Mouse (Mus musculus): ENCODE data around the gene Celf5. TPM values are rescaled to one million over a fixed set of nuclear protein-coding genes. Genes with fewer than 3 reads are reported as not detected.

Celf5 gene
- polyA plus RNA-seq, 1 experiment from 2014 or later = 37.1 TPM

DNA sequence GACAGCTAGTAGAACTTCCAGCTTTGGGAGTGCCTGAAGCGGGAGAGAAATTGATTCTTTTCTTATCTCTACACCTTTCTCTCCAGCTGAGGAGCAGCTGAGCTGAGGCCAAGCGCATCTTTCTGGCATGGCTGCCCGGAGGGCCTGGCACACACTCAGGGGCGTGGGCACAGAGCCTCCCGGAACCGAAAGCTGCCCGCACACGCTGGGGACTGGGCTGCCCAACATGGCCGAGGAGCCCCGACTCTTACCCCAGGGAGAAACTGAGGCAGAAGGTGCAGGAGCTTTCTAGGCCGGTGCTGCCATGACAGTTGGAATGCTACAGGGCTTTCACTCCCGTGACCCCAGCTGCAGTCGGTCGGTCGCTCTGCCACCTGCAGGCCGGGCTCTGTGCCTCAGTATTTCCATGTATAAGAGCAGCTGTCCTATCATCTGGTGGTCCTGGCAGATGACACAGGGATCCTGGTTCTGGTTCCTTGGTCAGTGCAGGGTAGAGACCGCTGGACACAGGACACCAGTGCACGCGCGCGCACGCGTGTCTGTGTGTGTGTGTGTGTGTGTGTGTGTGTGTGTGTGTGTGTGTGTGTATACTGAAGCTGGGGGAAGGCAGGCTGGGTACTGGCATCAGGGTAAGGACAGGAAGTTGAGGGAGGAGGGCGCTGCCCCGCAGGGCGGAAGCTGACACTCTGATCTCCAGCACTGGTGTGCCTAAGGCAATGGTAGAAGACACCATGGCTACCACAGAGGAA is 48.8 kb downstream of the Celf5 start:
- no peak for ATAC-seq (ENCODE audit: low FRiP score)
- Histone ChIP-seq H3K4me1 (peaks cover 23% of the 10 kb centered on the region), H3K27me3 (peaks cover 30% of the 10 kb centered on the region), H3K4me2 (peak overlapping the region; percentile 47), H3K27ac (no peak overlapping the region), H3K9me3 (no peaks in the 10 kb centered on the region), H3K36me3 (replicated peaks) (no peaks in the 10 kb centered on the region), H3K4me3 (replicated peaks) (no peak overlapping the region), H3K9ac (no peak overlapping the region)
- 80% methylated on average over 26 of the region's 26 CpGs for WGBS

DNA sequence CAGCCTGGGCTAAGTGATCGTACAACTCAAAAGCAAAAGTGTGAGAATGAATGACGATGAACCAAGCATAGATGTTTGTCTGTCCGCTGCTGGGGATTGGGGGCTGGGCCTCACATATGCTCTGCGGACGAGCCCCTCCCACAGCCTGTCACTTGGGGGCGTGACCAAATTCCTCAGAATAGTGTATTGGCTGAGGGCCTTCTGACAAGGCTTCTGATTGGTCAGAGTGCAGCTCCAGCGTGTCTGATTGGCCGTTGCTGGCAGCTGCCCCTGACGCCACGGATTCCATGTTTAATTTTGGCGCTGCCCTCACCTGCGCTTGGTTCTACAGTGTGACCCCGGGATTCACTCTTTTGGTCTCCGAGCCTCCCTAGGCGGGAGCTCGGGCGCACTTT is 49.6 kb downstream of the Celf5 start:
- peak overlapping the region; percentile 47 for H3K4me2 ChIP-seq
- H3K4me1 ChIP-seq = peaks cover 23% of the 10 kb centered on the region
- H3K9me3 ChIP-seq = no peaks in the 10 kb centered on the region
- 5% methylated on average over 17 of the region's 17 CpGs for WGBS
- H3K4me3 ChIP-seq (replicated peaks) = peak overlapping the region; percentile 20
- peaks cover 36% of the 10 kb centered on the region for H3K27me3 ChIP-seq
- H3K27ac ChIP-seq = no peak overlapping the region
- no peaks in the 10 kb centered on the region for H3K36me3 ChIP-seq (replicated peaks)
- peak; percentile 89 for ATAC-seq (ENCODE audit: low FRiP score)
- no peak overlapping the region for H3K9ac ChIP-seq

DNA sequence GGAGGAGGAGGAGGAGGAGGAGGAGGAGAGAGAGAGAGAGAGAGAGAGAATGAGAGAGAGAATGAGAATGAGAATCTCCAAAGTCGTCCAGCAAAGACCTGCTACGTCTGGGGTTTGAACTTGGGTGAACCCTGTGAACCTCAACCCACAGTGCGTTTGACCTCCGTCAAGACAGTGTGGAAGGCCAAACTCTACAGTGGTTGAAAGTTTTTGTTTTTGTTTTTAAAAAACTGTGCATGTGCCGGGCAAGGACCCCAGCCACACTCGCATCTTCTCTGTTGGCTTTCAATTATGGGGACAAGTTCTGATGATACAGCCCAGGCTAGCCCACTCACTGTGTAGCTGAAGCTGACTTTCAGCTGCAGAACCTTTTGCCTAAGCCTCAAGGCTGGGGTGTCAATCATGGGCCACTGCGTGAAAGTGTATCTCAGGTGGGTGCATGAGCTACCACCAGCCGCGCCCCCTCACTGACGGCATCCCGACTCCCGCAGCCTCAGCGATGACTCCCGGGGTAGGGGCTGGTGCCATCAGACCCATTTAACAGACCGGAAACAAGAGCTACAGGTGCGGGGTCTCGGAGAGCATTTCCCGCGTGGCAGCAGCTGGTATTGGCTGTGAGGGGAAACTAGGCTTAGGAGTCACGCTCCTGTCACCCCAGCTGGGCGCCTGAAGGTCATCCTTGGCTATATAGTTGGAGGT is 50.2 kb downstream of the Celf5 start:
- no peak overlapping the region for H3K9ac ChIP-seq
- no peak overlapping the region for H3K27ac ChIP-seq
- WGBS = 68% methylated on average over 21 of the region's 21 CpGs
- peaks cover 23% of the 10 kb centered on the region for H3K4me1 ChIP-seq
- peaks cover 41% of the 10 kb centered on the region for H3K27me3 ChIP-seq
- H3K36me3 ChIP-seq (replicated peaks) = no peaks in the 10 kb centered on the region
- H3K4me3 ChIP-seq (replicated peaks) = no peak overlapping the region
- ATAC-seq (ENCODE audit: low FRiP score) = no peak; the same call in 1 of the 2 replicates
- H3K4me2 ChIP-seq = peak overlapping the region; percentile 47
- no peaks in the 10 kb centered on the region for H3K9me3 ChIP-seq

DNA sequence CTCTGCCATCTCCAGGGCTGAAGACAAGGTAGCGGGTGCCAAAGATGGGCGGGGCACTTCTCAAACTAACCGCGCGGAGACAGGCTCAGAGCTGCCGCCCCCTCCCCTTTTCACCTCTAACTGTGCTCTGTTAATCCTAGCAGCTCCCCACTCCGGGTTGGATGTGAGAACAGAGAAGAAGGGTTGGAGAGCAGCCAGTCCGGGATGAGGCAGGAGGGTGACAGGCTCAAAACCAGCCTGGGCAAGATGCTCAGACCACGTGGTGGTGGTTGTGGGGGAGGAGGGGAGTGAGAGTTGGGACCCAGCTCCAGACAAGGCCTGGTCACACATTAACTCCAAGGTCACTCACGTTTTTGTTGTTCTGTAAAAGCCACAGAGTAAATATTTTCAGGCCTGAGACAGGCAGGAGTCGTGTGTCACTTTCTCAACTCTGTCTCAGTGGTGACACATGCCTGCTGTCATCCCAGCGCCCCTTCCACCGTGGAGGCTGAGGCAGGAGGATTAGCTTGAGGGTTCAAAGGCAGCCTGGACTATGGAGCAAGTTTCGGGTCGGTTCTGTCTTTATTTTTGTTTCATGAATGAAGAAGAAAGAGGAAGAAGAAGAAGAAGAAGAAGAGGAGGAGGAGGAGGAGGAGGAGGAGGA is 50.9 kb downstream of the Celf5 start:
- Histone ChIP-seq H3K27me3 (peaks cover 43% of the 10 kb centered on the region), H3K4me3 (replicated peaks) (peak overlapping the region; percentile 76), H3K4me2 (peak overlapping the region; percentile 93), H3K27ac (peak overlapping the region; percentile 89; the same call in 1 of the 2 replicates), H3K9ac (peak overlapping the region; percentile 89), H3K9me3 (no peaks in the 10 kb centered on the region), H3K4me1 (peaks cover 27% of the 10 kb centered on the region), H3K36me3 (replicated peaks) (no peaks in the 10 kb centered on the region)
- no peak for ATAC-seq (ENCODE audit: low FRiP score)
- WGBS = 15% methylated on average over 15 of the region's 15 CpGs

DNA sequence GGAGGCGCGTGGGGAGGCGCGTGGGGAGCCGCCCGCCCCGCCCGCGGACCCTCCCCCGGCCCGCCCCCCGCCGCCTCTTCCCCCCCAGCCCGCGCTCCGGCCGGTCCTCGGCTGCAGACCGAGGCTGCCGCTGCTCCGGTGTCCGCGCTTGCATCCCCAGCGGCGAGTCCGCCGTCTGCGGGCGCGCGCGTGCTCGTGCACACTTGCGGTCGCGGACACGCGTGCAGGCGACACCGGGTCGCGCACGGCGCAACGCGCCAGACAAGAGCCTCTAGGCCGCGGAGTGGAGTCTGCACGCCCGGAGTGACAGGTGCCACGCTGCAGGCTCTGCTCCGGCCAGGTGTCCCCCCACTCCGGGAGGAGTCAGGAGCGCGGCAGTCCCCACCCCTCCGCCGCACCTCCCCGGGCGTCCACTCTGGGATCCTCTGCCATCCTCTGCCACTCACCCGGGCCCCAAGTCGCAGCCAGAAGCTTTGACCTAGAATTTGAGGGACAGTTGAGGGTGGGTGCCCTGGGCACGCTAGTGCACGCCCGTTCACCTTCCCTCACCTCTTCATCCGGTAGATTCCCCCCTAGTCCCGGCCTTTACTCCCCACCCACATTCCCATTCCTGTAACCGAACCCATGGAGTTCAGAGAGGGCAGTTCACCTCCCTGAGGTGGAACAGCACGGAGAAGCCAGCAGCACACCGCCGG is 51.5 kb downstream of the Celf5 start:
- ATAC-seq (ENCODE audit: low FRiP score) = peak; percentile 32
- peak overlapping the region; percentile 93 for H3K4me2 ChIP-seq
- peak overlapping the region; percentile 89 for H3K27ac ChIP-seq
- peaks cover 34% of the 10 kb centered on the region for H3K4me1 ChIP-seq
- H3K9ac ChIP-seq = peak overlapping the region; percentile 89
- no peaks in the 10 kb centered on the region for H3K9me3 ChIP-seq
- H3K27me3 ChIP-seq = peaks cover 46% of the 10 kb centered on the region
- 2% methylated on average over 59 of the region's 70 CpGs for WGBS
- no peaks in the 10 kb centered on the region for H3K36me3 ChIP-seq (replicated peaks)
- peak overlapping the region; percentile 76 for H3K4me3 ChIP-seq (replicated peaks)

DNA sequence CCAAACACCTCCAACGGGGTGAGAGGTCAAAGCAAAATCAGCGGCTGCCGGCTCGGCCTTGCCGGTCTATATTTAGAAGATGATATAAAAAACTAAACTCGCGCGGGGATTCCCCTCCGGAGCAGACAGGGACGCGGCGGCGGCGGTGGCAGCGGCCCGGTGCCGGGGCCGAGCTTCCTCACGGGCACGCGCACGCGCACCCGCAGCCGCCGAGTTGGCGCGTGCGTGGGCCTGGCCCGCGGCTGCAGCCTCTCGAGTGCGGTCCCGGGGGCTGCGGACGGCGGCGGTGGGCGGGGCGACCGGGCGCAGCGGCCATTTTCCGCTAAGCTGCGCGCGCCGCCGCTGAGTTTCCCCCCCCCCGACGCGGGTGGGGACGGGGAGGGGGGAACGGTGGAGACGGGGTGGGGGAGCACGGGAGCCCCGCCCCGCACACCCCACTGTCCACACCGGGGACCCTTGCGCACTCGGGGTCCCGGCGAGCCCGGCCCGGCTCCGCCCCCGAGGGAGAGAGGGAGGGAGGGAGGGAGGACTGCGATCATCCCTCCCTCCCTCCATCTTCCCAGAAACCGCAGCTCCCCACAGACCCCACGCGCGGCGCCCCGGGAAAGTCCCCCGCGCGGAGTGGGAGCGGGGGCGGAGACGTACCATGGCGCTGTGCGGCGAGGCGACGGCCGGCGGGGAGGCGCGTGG is 52.2 kb downstream of the Celf5 start:
- peaks cover 51% of the 10 kb centered on the region for H3K27me3 ChIP-seq
- peaks cover 41% of the 10 kb centered on the region for H3K4me1 ChIP-seq
- H3K9me3 ChIP-seq = no peaks in the 10 kb centered on the region
- ATAC-seq (ENCODE audit: low FRiP score) = peak; percentile 12
- peak overlapping the region; percentile 76 for H3K4me3 ChIP-seq (replicated peaks)
- WGBS = under 1% methylated on average over 63 of the region's 89 CpGs
- H3K36me3 ChIP-seq (replicated peaks) = no peaks in the 10 kb centered on the region
- peak overlapping the region; percentile 89 for H3K9ac ChIP-seq
- peak overlapping the region; percentile 93 for H3K4me2 ChIP-seq
- H3K27ac ChIP-seq = peak overlapping the region; percentile 89

DNA sequence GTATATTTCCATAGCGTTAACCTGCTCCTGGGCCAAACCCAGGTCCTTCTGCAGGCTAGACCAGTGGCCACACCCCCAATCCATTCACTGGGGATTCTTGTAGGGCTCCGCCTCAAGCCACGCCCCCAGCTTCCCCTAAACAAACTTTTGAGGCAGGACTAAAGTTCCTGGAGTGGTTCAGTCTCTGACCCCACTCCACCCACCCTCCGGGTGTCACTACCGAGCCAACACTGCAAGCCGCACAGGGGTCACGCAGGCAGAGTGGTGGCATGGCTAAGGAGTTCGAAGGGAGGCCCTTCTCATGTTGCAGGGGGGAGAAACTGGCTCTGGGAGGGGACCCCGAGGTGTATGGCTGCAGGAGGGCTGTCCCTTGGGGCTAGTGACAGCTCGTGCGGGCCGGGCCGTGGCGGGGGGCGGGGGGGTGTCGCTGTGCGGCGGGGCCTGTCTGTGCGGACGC is 52.9 kb downstream of the Celf5 start:
- Histone ChIP-seq H3K4me1 (peaks cover 47% of the 10 kb centered on the region), H3K9ac (peak overlapping the region; percentile 89), H3K4me3 (replicated peaks) (peak overlapping the region; percentile 76), H3K9me3 (no peaks in the 10 kb centered on the region), H3K27me3 (peaks cover 57% of the 10 kb centered on the region), H3K36me3 (replicated peaks) (no peaks in the 10 kb centered on the region), H3K4me2 (peak overlapping the region; percentile 93), H3K27ac (peak overlapping the region; percentile 89)
- peak; percentile 18 for ATAC-seq (ENCODE audit: low FRiP score)
- under 1% methylated on average over 20 of the region's 20 CpGs for WGBS

DNA sequence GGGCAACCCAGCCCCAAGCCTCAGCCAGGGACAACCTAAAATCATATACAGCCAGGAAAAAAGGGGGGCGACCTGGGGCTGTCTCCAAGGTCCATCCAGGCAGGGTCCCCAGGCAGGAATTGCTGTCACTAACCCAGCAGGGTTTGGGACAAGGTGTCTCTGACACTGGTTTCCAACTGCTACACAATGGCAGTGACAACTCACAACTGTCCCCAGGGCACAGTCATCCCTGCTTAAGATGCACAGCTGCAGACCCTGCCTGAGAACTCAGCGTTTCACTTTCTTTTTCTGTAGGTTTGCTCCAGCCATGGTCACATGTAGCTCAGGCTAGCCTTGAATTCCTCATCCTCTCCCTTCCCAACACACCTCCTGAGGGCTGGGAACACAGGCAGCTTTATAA is 53.4 kb downstream of the Celf5 start:
- peaks cover 62% of the 10 kb centered on the region for H3K27me3 ChIP-seq
- H3K4me3 ChIP-seq (replicated peaks) = peak overlapping the region; percentile 76
- H3K27ac ChIP-seq = no peak overlapping the region
- H3K4me1 ChIP-seq = peaks cover 53% of the 10 kb centered on the region
- WGBS = 13% methylated on average over 2 of the region's 2 CpGs
- peak overlapping the region; percentile 93 for H3K4me2 ChIP-seq
- H3K9me3 ChIP-seq = no peaks in the 10 kb centered on the region
- H3K36me3 ChIP-seq (replicated peaks) = no peaks in the 10 kb centered on the region
- no peak for ATAC-seq (ENCODE audit: low FRiP score)
- no peak overlapping the region for H3K9ac ChIP-seq

DNA sequence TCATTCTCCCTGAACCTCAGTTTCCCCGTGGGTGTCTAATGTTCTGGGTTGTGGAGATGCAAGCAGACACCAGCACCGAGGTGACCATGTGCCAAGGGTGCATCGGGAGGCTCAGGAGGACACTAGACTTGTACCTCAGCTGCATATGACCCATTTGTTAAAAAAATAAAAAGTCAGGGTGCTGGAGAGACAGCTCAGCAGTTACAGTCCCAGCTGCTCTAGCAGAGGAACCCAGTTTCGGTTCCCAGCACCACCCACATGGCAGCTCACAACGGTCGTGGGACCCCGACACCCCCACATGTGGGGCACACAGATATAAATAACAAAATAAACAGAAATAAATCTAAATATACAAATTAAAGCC is 54.0 kb downstream of the Celf5 start:
- WGBS = 92% methylated on average over 7 of the region's 7 CpGs
- Histone ChIP-seq H3K27me3 (peaks cover 69% of the 10 kb centered on the region), H3K4me3 (replicated peaks) (no peak overlapping the region), H3K36me3 (replicated peaks) (no peaks in the 10 kb centered on the region), H3K4me2 (no peak overlapping the region), H3K4me1 (peaks cover 53% of the 10 kb centered on the region), H3K27ac (no peak overlapping the region), H3K9me3 (no peaks in the 10 kb centered on the region), H3K9ac (no peak overlapping the region)
- no peak for ATAC-seq (ENCODE audit: low FRiP score)

DNA sequence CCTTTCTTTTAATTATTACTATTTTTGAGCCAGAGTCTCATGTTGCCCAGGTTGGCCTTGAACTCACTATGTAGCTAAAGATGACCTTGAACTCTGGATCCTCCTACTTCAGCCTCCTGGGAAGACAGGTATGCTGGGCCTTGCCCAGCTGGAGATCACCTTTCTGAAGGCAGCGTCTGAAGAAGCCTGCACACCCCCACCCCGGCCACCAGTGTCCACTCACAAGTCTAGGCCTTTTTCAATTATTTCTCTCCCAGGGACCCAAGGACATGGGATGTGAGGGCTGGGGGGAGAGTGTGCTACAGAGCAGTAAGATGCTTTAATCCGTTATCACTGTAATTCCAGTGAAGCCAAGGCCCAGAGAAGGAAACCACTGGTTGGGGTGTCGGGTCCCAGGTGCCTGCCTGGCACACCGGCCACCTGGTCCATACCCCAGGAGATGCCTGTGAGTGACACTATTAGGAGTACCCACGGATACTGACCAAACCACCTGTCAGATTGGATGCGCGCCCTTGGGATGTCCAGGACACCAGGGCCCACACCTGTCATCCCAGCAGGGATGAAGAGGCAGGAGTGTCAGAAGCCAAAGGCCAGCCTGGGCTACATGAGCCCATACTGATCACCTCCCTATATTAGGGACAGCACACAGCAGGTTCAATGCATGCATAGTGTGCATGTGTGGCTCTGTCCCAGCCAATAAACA is 54.6 kb downstream of the Celf5 start:
- Histone ChIP-seq H3K9ac (no peak overlapping the region), H3K36me3 (replicated peaks) (no peaks in the 10 kb centered on the region), H3K9me3 (no peaks in the 10 kb centered on the region), H3K27ac (no peak overlapping the region), H3K27me3 (peaks cover 70% of the 10 kb centered on the region), H3K4me1 (peaks cover 48% of the 10 kb centered on the region), H3K4me3 (replicated peaks) (no peak overlapping the region), H3K4me2 (no peak overlapping the region)
- 78% methylated on average over 8 of the region's 8 CpGs for WGBS
- no peak for ATAC-seq (ENCODE audit: low FRiP score)

DNA sequence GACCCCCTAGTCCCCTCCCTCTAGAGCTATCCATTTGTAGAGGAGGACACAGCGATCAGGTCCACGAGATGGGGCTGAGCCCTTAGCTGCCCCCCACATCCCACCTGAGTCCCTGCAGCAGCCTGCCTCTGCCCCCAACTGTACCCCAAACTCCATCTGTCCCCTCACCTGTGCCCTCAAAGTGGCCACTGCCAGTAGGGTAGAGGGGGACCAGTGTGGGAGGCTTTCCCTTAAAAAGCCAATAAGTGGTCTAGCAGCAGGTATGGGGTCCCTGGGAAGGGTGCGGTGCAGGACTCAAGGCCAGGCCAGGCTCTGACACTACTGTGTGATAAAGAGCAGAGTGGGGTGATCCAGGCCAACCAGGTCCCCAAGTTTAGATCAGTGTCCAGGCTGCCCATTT is 55.2 kb downstream of the Celf5 start:
- peak overlapping the region; percentile 39 for H3K4me3 ChIP-seq (replicated peaks)
- H3K36me3 ChIP-seq (replicated peaks) = no peaks in the 10 kb centered on the region
- WGBS = 25% methylated on average over 3 of the region's 3 CpGs
- peaks cover 47% of the 10 kb centered on the region for H3K4me1 ChIP-seq
- ATAC-seq (ENCODE audit: low FRiP score) = no peak
- H3K9me3 ChIP-seq = no peaks in the 10 kb centered on the region
- H3K27ac ChIP-seq = no peak overlapping the region
- 0 out of 2 replicates have a peak overlapping the region, but pooled peaks have one; percentile 2 for H3K9ac ChIP-seq
- peak overlapping the region; percentile 63 for H3K4me2 ChIP-seq
- H3K27me3 ChIP-seq = peaks cover 76% of the 10 kb centered on the region
